Mouse (Mus musculus) left cerebral cortex, adult 2 months (tissue): Measurements from ENCODE around the gene Pigk. TPM values are rescaled to one million over a fixed set of nuclear protein-coding genes. Genes with fewer than 3 reads are reported as not detected.

ENCODE experiments used
- DNase-seq, 2 experiments: peaks; one replicate each; pipeline ENCODE4 v3.0.0; 2021 to 2022; ENCODE audit warnings: low spot score in 2 of 2, mixed read lengths in 1 of 2; ENCODE audit errors: extremely low spot score in 1 of 2
- H3K27ac ChIP-seq: fragments of 200-600 bp; 2 replicates; pipeline ENCODE4 v1.8.1; 2022
- H3K4me3 ChIP-seq: fragments of 200-600 bp; 2 replicates; pipeline ENCODE4 v1.8.1; 2022
- CTCF ChIP-seq: fragments of 200-600 bp; IDR thresholded peaks from 2 replicates; pipeline ENCODE4 v1.8.1; 2022; ENCODE audit warnings: antibody characterized with exemption, mild to moderate bottlenecking, moderate library complexity
- intact Hi-C: fragments of 180-260 bp; cut with DNase I; formaldehyde crosslinking; loops from one replicate; pipeline ENCODE4 v1.15.1; 2025
- long read RNA-seq, 2 experiments: library from polyadenylated mRNA; stranded (forward); transcript quantifications; one replicate each; pipeline ENCODE4 v2.0.0; 2021; ENCODE audit warnings: borderline mapping rate in 2 of 2
- total RNA-seq, 2 experiments: library from RNA; stranded (reverse); gene quantifications; 2 replicates each; pipeline ENCODE4 v1.2.3; 2021

Pigk gene
- total RNA-seq: 10 to 100 TPM; 49.8 to 51.9 TPM
- long read RNA-seq, experiment 1, full-length matches to known transcripts: 77 of 99 reads
- long read RNA-seq, experiment 1, partial matches to known transcripts: 3 of 99 reads
- long read RNA-seq, experiment 1, other reads (novel, unspliced or antisense): 19 of 99 reads
- long read RNA-seq, experiment 2, full-length matches to known transcripts: 51 of 70 reads
- long read RNA-seq, experiment 2, partial matches to known transcripts: 6 of 70 reads
- long read RNA-seq, experiment 2, other reads (novel, unspliced or antisense): 13 of 70 reads

DNA sequence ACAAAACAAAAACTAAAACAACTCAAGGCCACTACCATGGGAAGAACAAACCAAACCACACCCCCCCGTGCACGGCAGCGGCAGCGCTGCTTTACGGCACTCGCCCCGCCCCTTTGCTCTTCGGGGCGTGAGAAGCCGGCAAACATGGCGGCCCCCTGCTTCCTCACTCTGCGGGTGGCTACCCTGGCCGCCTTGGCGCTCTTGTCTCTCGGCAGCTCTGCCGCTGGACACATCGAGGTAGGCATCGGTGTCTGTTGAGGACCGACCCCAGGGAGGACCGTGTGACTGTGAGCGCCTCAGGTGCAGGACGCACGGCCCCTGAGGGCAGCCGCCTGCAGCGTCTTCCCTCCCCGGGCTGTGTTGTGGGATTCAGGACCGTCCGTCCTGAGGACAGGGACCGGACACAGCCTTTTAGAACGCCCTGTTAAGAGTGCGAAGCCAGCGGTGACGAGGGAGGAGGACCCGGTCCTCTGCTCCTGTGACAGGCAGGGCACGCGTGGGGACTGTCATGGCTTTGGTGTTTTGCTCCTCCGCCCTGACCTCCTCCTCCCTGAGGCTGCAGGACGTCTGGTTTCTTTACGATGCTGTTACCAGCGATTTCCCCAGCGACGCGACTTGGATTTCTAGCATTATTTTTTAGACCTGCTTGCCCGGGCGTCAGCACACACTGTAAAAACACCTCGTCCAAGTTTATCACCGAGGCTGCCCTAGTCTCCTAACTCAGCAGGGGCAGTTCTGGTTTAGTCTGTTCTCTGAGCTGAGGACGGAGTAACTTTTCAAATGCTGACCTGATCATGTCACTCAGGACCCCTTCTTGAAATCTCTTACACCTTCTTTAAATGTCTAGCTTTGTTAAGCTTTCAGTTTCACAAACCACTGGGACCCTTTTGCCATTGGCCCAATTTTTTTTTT, at the start of gene Pigk:
Gene Pigk, plus strand, starts transcription at position 110 of the 912 bp plus-strand sequence.
- H3K27ac ChIP-seq: peak within 1 kb of the TSS; percentile 70
- DNase-seq: peak; percentile 88 to 93
- intact Hi-C loops: loop anchor here (5.0 kb wide), 1 partner anchor 47 kb away; the partner anchor contains the start of gene Ak5

DNA sequence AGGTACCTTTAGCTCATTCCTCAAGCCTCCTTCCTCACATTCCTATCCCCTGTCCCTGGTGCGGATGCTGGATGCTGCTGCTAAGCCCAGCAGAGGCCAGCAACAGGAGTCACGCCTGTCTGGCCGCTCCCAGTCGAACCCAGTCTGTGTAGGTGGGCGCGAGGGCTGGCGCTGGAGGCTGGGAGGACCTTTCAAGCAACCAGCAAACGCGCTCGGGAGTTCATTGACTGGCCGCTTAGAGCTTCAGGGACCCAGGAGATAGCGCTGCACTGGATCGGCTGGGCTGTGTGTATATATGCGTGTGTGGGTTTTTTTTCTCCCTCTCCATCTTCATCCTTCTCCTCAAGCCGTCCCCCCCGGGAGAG, 46.9 kb upstream of the Pigk start:
- Histone ChIP-seq H3K27ac (peak overlapping the region; percentile 89), H3K4me3 (peak overlapping the region; percentile 63)
- no peak for TF ChIP-seq CTCF
- peak; percentile 32 to 53 for DNase-seq
- intact Hi-C loops: loop anchor here (5.0 kb wide), 3 partner anchors 45 to 190 kb away; partner anchors contain the start of gene Pigk

More for the DNA sequence above, at the start of gene Pigk:
- no peak for TF ChIP-seq CTCF
- peak within 1 kb of the TSS; percentile 94 for H3K4me3 ChIP-seq

GRCm38 (mm10) chr3:152667356-152668211, 46.3 kb upstream of the Pigk start:
- intact Hi-C loops: loop anchor here (5.0 kb wide), 3 partner anchors 45 to 190 kb away; partner anchors contain the start of gene Pigk
- Histone ChIP-seq H3K4me3 (peak overlapping the region; percentile 63), H3K27ac (peak overlapping the region; percentile 89)
- peak; percentile 74 to 75 for DNase-seq
- TF ChIP-seq CTCF: no peak

DNA sequence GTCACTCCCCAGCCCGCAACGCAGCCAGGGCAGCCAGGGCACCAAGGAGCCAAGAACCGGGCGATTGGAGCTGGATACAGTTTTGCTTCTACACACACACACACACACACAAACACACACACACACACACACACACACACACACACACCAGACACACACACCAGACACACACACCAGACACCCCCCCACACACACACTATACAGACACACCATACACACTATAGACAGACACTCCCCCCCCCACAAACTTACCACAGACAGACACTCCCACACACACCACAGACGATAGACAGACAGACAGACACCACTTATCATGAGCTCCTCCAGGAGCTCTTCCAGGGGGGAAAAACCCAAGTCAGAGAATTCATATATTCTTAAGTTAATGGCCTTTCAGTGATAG, 45.7 kb upstream of the Pigk start, which contains the start of gene Ak5:
Gene Ak5, minus strand, starts transcription at position 122 of the 400 bp plus-strand sequence.
- TF ChIP-seq CTCF: no peak
- Histone ChIP-seq H3K27ac (peak within 1 kb of the TSS; percentile 89), H3K4me3 (peak within 1 kb of the TSS; percentile 63)
- no peak for DNase-seq
- intact Hi-C loops: loop anchor here (5.0 kb wide), 3 partner anchors 44 to 191 kb away; partner anchors contain the start of gene Pigk

DNA sequence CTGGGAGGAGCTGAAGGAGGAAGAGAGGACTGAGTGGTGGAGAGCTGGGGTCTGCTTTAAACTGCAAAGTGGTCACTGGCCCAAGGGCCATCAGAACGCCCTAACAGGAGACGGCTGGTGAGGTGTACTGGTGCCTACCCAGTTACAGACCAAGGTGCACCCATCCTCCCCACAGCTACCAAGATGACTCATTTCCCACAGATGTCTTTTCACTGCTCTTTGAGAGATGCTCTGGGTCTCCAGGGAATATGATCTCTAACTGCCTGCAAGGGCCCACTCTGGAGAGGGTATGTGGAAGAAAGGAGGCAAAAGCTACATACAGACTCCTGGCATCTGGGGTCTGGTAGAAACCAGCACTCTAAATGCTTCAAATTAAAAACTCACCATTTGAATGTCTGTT, 45.1 kb upstream of the Pigk start:
- no peak overlapping the region for H3K4me3 ChIP-seq
- intact Hi-C loops: loop anchor here (5.0 kb wide), 3 partner anchors 44 to 191 kb away; partner anchors contain the start of gene Pigk
- peak in 1 of 2 experiments; percentile 18 for DNase-seq
- no peak for TF ChIP-seq CTCF
- no peak overlapping the region for H3K27ac ChIP-seq

DNA sequence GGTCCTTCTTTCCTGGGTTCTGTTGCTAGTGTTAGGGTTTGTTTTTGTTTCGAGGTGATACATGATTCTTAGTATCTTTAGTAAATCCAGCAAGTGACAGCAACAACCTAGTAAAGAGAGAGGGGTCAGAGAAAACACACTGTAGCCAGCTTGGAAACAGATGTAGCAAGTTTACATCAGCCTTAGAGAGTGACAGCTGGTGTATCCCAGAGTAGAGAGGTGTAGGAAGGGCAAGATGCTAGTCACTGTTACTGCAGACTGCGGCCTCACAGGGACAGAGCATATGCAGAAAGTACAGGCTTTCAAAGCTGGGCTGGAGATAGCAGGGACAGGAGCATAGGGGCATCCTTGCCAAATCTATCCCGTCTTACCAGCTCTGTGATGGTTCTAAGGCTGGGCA, 44.1 kb upstream of the Pigk start:
- intact Hi-C loops: loop anchor here (5.0 kb wide), 3 partner anchors 43 to 192 kb away; partner anchors contain the start of gene Pigk
- Histone ChIP-seq H3K4me3 (no peak overlapping the region), H3K27ac (no peak overlapping the region)

DNA sequence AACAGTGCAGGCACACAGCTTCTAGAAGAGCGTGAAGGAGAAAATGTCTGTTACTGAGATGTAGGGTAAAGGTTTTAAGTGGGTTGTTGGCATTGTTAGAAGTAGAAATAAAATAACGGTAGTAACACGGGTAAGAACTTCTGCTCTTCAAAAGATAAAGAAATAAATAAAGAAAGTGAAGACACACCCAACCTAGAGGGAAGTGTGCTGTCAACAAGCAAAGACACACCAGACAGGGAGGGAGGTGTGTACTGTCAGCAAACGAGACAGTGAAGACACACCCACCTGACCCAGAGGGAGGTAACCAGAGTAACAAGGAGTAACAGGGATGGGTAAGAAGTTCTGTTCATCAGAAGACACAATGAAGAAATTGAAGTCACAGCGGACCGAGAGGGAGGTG, 39.2 kb upstream of the Pigk start:
- H3K4me3 ChIP-seq: no peak overlapping the region
- DNase-seq: no peak
- no peak for TF ChIP-seq CTCF
- H3K27ac ChIP-seq: no peak overlapping the region
- intact Hi-C loops: no loop called here

More for the DNA sequence above, 44.1 kb upstream of the Pigk start:
- no peak for TF ChIP-seq CTCF
- DNase-seq: no peak

DNA sequence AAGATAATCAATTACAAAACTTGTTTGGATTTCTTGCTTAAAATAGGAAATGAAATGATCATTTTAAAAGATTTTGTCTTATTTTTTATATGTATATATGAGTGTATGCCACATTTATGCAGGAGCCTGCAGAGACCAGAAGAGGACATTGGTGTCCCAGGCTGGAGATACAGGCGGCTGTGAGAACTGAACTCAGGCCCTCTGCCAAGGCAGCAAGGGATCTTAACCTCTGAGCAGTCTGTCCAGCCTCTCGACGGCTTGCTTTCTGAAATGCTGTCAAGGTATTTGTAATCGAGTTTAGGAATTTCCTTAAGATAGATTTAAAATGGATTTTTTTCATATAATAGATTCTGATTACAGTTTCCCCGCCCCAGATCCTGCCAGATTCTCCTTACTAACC, 25.4 kb upstream of the Pigk start:
- no peak for TF ChIP-seq CTCF
- no peak for DNase-seq

GRCm38 (mm10) chr3:152689105-152689504, 24.8 kb upstream of the Pigk start:
- no peak for DNase-seq
- Histone ChIP-seq H3K4me3 (no peak overlapping the region), H3K27ac (no peak overlapping the region)
- no peak for TF ChIP-seq CTCF
- intact Hi-C loops: no loop called here

More for the DNA sequence above, 25.4 kb upstream of the Pigk start:
- no peak overlapping the region for H3K4me3 ChIP-seq
- no peak overlapping the region for H3K27ac ChIP-seq
- intact Hi-C loops: no loop called here

GRCm38 (mm10) chr3:152694950-152695349, 18.9 kb upstream of the Pigk start:
- intact Hi-C loops: no loop called here
- no peak for DNase-seq
- no peak overlapping the region for H3K27ac ChIP-seq
- H3K4me3 ChIP-seq: no peak overlapping the region
- TF ChIP-seq CTCF: no peak

DNA sequence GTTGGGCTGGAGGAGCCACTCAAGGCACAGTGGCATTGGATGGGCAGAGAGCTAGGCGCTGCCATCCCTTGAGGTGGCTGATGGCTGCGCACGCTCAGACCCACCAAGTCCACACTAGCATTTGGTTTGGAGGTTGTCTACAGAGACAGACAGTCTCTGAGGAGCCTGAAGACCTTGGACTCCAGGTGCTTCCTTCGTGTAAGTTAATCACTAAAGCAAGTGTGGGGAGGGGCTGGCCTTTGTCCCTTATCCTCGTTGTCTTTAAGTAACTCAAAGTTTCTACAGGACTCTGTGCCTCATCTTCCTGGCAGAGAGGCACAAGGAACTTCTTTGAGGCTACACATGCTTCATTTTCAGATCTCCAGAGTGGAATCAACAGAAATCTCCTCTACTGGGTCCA, 15.9 kb upstream of the Pigk start:
- intact Hi-C loops: no loop called here
- Histone ChIP-seq H3K27ac (no peak overlapping the region), H3K4me3 (no peak overlapping the region)
- no peak for DNase-seq
- no peak for TF ChIP-seq CTCF
